Mouse (Mus musculus) cortical plate, adult 2 months (tissue): ENCODE data around the gene Rilpl1.

ENCODE experiments used
- CTCF ChIP-seq: fragments of 200-500 bp; IDR thresholded peaks from 2 replicates; pipeline ENCODE4 v1.5.1; 2011; ENCODE audit warnings: mild to moderate bottlenecking, control low read depth, low read length; ENCODE audit not compliant: insufficient read depth; ENCODE audit errors: extremely low read depth
- POLR2A ChIP-seq: fragments of 200-500 bp; IDR thresholded peaks from 2 replicates; pipeline ENCODE4 v1.6.1; 2011; ENCODE audit warnings: mild to moderate bottlenecking, low read length, control low read depth; ENCODE audit not compliant: insufficient read depth; ENCODE audit errors: extremely low read depth

DNA sequence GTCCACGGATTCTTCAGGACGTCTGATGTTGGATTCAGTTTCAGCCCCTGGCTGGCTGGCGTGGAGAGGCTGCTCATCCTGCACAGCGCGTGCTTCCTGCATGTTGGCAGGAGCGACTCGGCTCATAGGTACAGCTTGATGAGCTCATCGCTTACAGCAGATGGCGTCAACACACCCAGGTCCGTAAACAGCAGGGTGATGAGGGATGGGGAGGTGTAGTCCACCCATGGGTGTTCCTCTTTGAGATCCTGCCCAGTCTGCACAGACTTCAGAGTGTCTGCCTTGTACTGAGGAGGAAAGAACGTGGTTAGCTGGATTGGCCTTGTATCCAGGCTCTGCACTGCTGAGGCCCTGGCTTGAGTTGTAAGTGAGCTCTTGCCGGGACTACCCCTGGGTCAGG lies 39.9 kb upstream of the Rilpl1 start:
- TF ChIP-seq CTCF (no peak), POLR2A (no peak)
